Mouse (Mus musculus): Measurements from ENCODE around the gene Fbxl21. TPM values are rescaled to one million over a fixed set of nuclear protein-coding genes. Genes with fewer than 3 reads are reported as not detected.

The Fbxl21 gene
- total RNA-seq, 2 experiments from 2014 or later = 5.4 to 5.6 TPM

GRCm38 (mm10) chr13:56575701-56576321 lies 53.5 kb downstream of the Fbxl21 start:
- DNase-seq (ENCODE audit: extremely low spot score in 1 of 2, low spot score in 1 of 2) = peak in 1 of 2 experiments; percentile 73

DNA sequence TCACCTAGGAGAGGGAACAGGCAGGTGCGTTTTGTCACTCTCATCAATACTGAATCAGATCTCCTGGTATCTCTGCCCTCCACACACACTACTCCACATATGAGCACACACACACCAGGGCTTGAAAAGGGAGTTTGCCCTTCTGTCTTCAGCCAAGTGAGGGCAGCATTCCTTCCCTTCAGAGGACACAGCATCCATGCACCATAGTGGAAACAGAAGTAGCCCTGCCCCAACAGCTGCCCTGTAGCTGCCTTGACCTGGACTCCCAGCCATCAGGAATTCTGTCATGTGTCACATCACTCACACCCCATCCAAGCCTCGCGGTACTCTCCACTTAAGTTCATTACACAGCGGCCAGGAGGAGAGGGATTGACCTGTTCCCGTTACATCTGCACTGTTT lies 55.8 kb downstream of the Fbxl21 start:
- no peak for DNase-seq (ENCODE audit: extremely low spot score in 1 of 2, low spot score in 1 of 2)

DNA sequence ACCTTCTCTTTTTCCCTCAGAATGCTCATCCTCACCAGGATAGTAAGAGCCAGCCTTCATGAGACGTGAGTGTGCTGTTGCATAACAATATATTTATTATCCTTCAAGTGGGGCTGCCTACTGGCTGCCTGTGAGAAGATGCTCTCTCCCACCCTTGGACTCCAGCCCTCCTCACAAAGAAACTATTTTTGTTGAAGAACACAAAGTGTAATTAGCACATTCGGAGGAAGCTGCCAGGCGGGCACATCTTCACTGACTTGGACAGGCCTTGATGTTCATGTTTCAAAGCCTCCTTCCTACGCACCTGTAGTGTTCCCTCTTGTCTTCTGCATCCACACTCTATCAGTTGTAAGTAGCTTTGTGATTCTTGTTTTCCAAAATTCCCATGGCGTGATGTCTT lies 58.2 kb downstream of the Fbxl21 start:
- no peak for DNase-seq (ENCODE audit: extremely low spot score in 1 of 2, low spot score in 1 of 2)

GRCm38 (mm10) chr13:56581512-56581911 lies 59.2 kb downstream of the Fbxl21 start:
- no peak for DNase-seq (ENCODE audit: extremely low spot score in 1 of 2, low spot score in 1 of 2)

GRCm38 (mm10) chr13:56581961-56582434 lies 59.7 kb downstream of the Fbxl21 start:
- DNase-seq (ENCODE audit: extremely low spot score in 1 of 2, low spot score in 1 of 2) = no peak

DNA sequence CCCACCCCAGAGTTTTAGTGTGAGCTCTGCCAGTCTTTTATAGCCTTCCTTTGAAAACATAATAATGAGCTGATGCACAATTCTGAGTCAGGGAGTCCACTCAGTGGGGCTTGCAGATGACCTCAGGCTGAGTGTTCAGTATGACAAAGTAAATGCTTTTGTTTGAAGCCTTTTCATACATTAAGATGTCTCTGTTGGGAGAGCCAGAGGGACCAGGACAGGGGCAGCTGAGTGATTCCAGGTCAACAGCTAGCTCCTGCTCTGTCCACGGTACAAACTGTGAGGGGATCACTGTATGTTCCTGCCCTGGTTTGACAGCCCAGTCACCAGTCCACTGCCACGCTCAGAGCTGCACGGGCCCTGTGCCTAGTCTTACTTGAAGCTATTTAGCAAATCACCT lies 60.4 kb downstream of the Fbxl21 start:
- DNase-seq (ENCODE audit: extremely low spot score in 1 of 2, low spot score in 1 of 2) = no peak

GRCm38 (mm10) chr13:56586046-56586445 lies 63.8 kb downstream of the Fbxl21 start:
- DNase-seq (ENCODE audit: extremely low spot score in 1 of 2, low spot score in 1 of 2) = no peak

Other genes starting within 250 kb of the Fbxl21 start
- gene Cxcl14, start 225.9 kb upstream of the Fbxl21 start, total RNA-seq (2021) = 100 to 1,000 TPM; 121 to 137 TPM
- gene Gm3045, start 95.9 kb upstream of the Fbxl21 start, total RNA-seq (2021) = not detected
- gene Slc25a48, start 84.1 kb upstream of the Fbxl21 start, total RNA-seq (2021) = not detected
- gene Il9, start 40.2 kb upstream of the Fbxl21 start, total RNA-seq (2021) = not detected
- gene Lect2, start 26.0 kb downstream of the Fbxl21 start, total RNA-seq (2021) = not detected
- 1 to 10 TPM; 3.1 to 3.8 TPM for gene Tgfbi, start 87.1 kb downstream of the Fbxl21 start, total RNA-seq (2021)
- 10 to 100 TPM; 23.3 to 26.3 TPM for gene Smad5, start 180.5 kb downstream of the Fbxl21 start, total RNA-seq (2021)
- 1 to 10 TPM in 1 of 2 experiments, under 1 TPM in 1; 0.92 to 1.6 TPM for gene Gm45623, start 231.4 kb downstream of the Fbxl21 start, total RNA-seq (2021)